In the genomic region with DNA sequence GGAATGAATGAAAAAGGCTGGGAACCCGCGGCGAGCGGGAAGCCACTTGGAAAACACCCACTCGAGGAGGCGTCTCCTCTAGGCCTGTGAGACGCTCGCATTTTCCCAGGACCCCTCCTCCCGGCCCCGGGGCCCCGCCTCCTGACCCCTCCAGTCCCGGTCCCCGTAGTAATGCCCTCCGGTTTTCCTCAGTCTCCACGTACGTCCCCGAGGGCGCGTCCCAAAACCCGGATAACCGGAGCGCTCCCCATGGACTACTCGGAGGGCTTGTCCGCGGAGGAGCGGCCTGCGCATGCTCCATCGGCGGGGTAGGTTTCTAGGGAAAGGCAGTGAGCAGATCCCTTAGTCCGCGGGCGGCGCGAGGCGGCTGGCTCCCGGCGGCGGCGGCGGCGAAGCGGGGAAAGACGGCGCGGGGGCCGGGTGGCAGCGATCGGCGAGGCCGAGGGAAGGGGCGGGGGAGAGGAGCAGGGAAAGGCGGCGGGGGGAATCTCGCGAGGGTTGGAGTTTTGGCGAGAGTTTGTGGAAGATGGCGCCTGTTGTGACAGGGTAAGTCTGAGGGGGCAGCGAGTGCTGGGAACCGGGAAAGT, we compare ENCODE assay signal across 8 mouse cellular contexts.
DNase-seq lines count a peak whose midpoint lies in the region; ATAC-seq lines count a peak whose summit lies in the region.

No protein-coding gene starts in this region.

- peak overlapping the region; percentile 96 for H3K4me3 ChIP-seq in hindbrain, embryonic 15.5 days

- H3K9ac ChIP-seq in hindbrain, embryonic 15.5 days: peak overlapping the region; percentile 89

- no peaks in the 10 kb centered on the region for H3K36me3 ChIP-seq in hindbrain, embryonic 15.5 days

- peak overlapping the region; percentile 83 for H3K4me2 ChIP-seq in hindbrain, embryonic 15.5 days

- H3K9me3 ChIP-seq in hindbrain, embryonic 15.5 days: no peaks in the 10 kb centered on the region

- peaks cover 36% of the 10 kb centered on the region for H3K4me1 ChIP-seq in hindbrain, embryonic 15.5 days (replicated peaks)

- peak overlapping the region; percentile 94 for H3K27ac ChIP-seq in hindbrain, embryonic 15.5 days (replicated peaks)

- ATAC-seq in hindbrain, embryonic 15.5 days (ENCODE audit: low FRiP score, low read depth): peak; percentile 89

- WGBS in hindbrain, embryonic 15.5 days: under 1% methylated on average over 57 of the region's 59 CpGs

- DNase-seq in T-cell, adult 2 months (ENCODE audit: low spot score): peak; percentile 90
- DNase-seq in cerebellum, postnatal 36 days: peak; percentile 99 to 100
- peak; percentile 99 to 100 for DNase-seq in frontal cortex, postnatal 36 days (ENCODE audit: low spot score in 2 of 2)
- peak; percentile 98 for DNase-seq in left cerebral cortex, adult 11 months (ENCODE audit: low spot score)
- DNase-seq in lung, postnatal 4 days: peak; percentile 99
- peak; percentile 94 for DNase-seq in retina, postnatal 7 days (ENCODE audit: low read depth, low spot score)
- peak; percentile 97 for DNase-seq in urinary bladder, adult 2 months (ENCODE audit: low spot score)

- H3K27me3 ChIP-seq in hindbrain, embryonic 15.5 days: 0 out of 2 replicates have a peak, but pooled peaks cover 3% of the 10 kb centered on the region

Comparison
In these comparisons a context has a peak if more than half of its experiments do, and no peak if none do; other contexts are left out.
1. Peak in every context shown above with its lines: DNase-seq, ATAC-seq, H3K4me3 ChIP-seq and H3K27ac ChIP-seq.